Comparison of ENCODE assay signal across 8 mouse cellular contexts in genomic region chr4:132273166-132273565, GRCm38 (mm10). TPM values are rescaled to one million over a fixed set of nuclear protein-coding genes. Genes with fewer than 3 reads are reported as not detected.
DNase-seq lines count a peak whose midpoint lies in the region; ATAC-seq and TF ChIP-seq lines count a peak whose summit lies in the region.

No protein-coding gene starts in this region.

- H3K36me3 ChIP-seq in heart, embryonic 10.5 days, result no peaks in the 10 kb centered on the region
- no peaks in the 10 kb centered on the region for H3K36me3 ChIP-seq in stomach, embryonic 16.5 days (ENCODE audit: control insufficient read depth, insufficient read depth, low read length)

- TF ChIP-seq POLR2A in brain, embryonic 14.5 days (IDR thresholded peaks at IDR 0.05; ENCODE audit: borderline replicate concordance, extremely low read depth, insufficient read depth, insufficient read length, poor library complexity, severe bottlenecking), result no peak

- H3K27me3 ChIP-seq in heart, embryonic 10.5 days (ENCODE audit: insufficient read depth, poor library complexity, severe bottlenecking), result no peaks in the 10 kb centered on the region
- H3K27me3 ChIP-seq in stomach, embryonic 16.5 days (ENCODE audit: control insufficient read depth, insufficient read depth, low read length), result no peaks in the 10 kb centered on the region

- peak overlapping the region; percentile 87 for H3K4me3 ChIP-seq in heart, embryonic 10.5 days
- peak overlapping the region; percentile 75 for H3K4me3 ChIP-seq in stomach, embryonic 16.5 days (replicated peaks; ENCODE audit: low read length)

- peaks cover 16% of the 10 kb centered on the region; the same call in 1 of the 2 replicates for H3K4me1 ChIP-seq in heart, embryonic 10.5 days
- H3K4me1 ChIP-seq in stomach, embryonic 16.5 days (ENCODE audit: control insufficient read depth, insufficient read depth, low read length), result peaks cover 10% of the 10 kb centered on the region

- H3K9ac ChIP-seq in stomach, embryonic 16.5 days (ENCODE audit: low read length), result peak overlapping the region; percentile 93

- intact Hi-C loops in heart, postnatal 14 days (cut with DNase I), result no loop called here

- H3K4me2 ChIP-seq in stomach, embryonic 16.5 days (ENCODE audit: low read depth, low read length), result peak overlapping the region; percentile 85

- H3K27ac ChIP-seq in heart, embryonic 10.5 days, result 0 out of 2 replicates have a peak overlapping the region, but pooled peaks have one; percentile 94
- no peak overlapping the region for H3K27ac ChIP-seq in stomach, embryonic 16.5 days (ENCODE audit: low read length)

- WGBS in heart, embryonic 10.5 days, result 67% methylated on average over 2 of the region's 2 CpGs
- 55% methylated on average over 2 of the region's 2 CpGs for WGBS in stomach, embryonic 16.5 days

- TF ChIP-seq CTCF in brain, embryonic 14.5 days (IDR thresholded peaks at IDR 0.05; ENCODE audit: borderline replicate concordance, extremely low read depth, insufficient read depth, insufficient read length), result no peak

- no peak for DNase-seq in heart, embryonic 10.5 days (ENCODE audit: low spot score)
- no peak for DNase-seq in heart, postnatal 14 days
- peak; percentile 45 for DNase-seq in 3T3-L1 (ENCODE audit: low read depth, low spot score)
- DNase-seq in brain, embryonic 14.5 days (ENCODE audit: low read depth), result peak; percentile 11
- peak; percentile 53 for DNase-seq in kidney, postnatal 10 days
- DNase-seq in layer of hippocampus, adult 18-20 months (ENCODE audit: low spot score in 2 of 2), result no peak

- no peaks in the 10 kb centered on the region for H3K9me3 ChIP-seq in heart, embryonic 10.5 days
- H3K9me3 ChIP-seq in stomach, embryonic 16.5 days (replicated peaks; ENCODE audit: control insufficient read depth, low read length), result no peaks in the 10 kb centered on the region

- ATAC-seq in stomach, embryonic 16.5 days (ENCODE audit: insufficient read depth, low FRiP score), result no peak
- ATAC-seq in granulocyte monocyte progenitor cell, adult 5-6 weeks (replicated peaks; ENCODE audit: poor library complexity, severe bottlenecking), result no peak

RNA-seq across cellular contexts. Expression of gene Taf12, which starts 1.0 kb away (rescaled TPM):
- 42.4 and 52.5 TPM in 2 replicates for polyA plus RNA-seq in heart, embryonic 10.5 days (2016; fragmentation: Nextera tagmentation; extraction: Ambion mirVana)
- total RNA-seq in heart, postnatal 14 days (2021), result 10 to 100 TPM; 25.8 to 27.7 TPM
- 24.5 and 25.8 TPM in 2 replicates for polyA plus RNA-seq in brain, embryonic 14.5 days (2012; rRNA removed)
- polyA plus RNA-seq in stomach, embryonic 16.5 days (2015; fragmentation: Nextera tagmentation; extraction: Ambion mirVana), result 35.5 and 42.8 TPM in 2 replicates
- 23.1 and 25.5 TPM in 2 replicates for total RNA-seq in granulocyte monocyte progenitor cell, adult 5-6 weeks (2014; fragmentation: Nextera tagmentation)
- total RNA-seq in granulocyte monocyte progenitor cell, adult 5-6 weeks (2017), result 47.0 and 48.7 TPM in 2 replicates
- total RNA-seq in layer of hippocampus, adult 18-20 months (2021), result 10 to 100 TPM; 25.1 to 26.7 TPM

RNA-seq across cellular contexts. Expression of gene Gmeb1, which starts 11.8 kb away (rescaled TPM):
- 32.5 and 37.6 TPM in 2 replicates for polyA plus RNA-seq in heart, embryonic 10.5 days (2016; fragmentation: Nextera tagmentation; extraction: Ambion mirVana)
- total RNA-seq in heart, postnatal 14 days (2021), result 10 to 100 TPM; 12.7 to 13.9 TPM
- polyA plus RNA-seq in brain, embryonic 14.5 days (2012; rRNA removed), result 36.4 and 43.8 TPM in 2 replicates
- polyA plus RNA-seq in stomach, embryonic 16.5 days (2015; fragmentation: Nextera tagmentation; extraction: Ambion mirVana), result 25.6 and 28.7 TPM in 2 replicates
- 16.8 and 20.9 TPM in 2 replicates for total RNA-seq in granulocyte monocyte progenitor cell, adult 5-6 weeks (2014; fragmentation: Nextera tagmentation)
- 15.3 and 18.0 TPM in 2 replicates for total RNA-seq in granulocyte monocyte progenitor cell, adult 5-6 weeks (2017)
- 10 to 100 TPM; 21.4 to 23.4 TPM for total RNA-seq in layer of hippocampus, adult 18-20 months (2021)

RNA-seq across cellular contexts. Expression of gene Rab42, which starts 30.0 kb away (rescaled TPM):
- polyA plus RNA-seq in heart, embryonic 10.5 days (2016; fragmentation: Nextera tagmentation; extraction: Ambion mirVana), result 1.1 and 1.9 TPM in 2 replicates
- total RNA-seq in heart, postnatal 14 days (2021), result under 1 TPM; 0.39 to 0.76 TPM
- 0.66 and 0.82 TPM in 2 replicates for polyA plus RNA-seq in brain, embryonic 14.5 days (2012; rRNA removed)
- 1.5 and 2.2 TPM in 2 replicates for polyA plus RNA-seq in stomach, embryonic 16.5 days (2015; fragmentation: Nextera tagmentation; extraction: Ambion mirVana)
- 3.2 TPM in 1 of 2 replicates, not detected in the other for total RNA-seq in granulocyte monocyte progenitor cell, adult 5-6 weeks (2014; fragmentation: Nextera tagmentation)
- total RNA-seq in granulocyte monocyte progenitor cell, adult 5-6 weeks (2017), result not detected in 2 replicates
- 1 to 10 TPM; 1.2 to 2.5 TPM for total RNA-seq in layer of hippocampus, adult 18-20 months (2021)

RNA-seq across cellular contexts. Expression of gene Trnau1ap, which starts 56.2 kb away (rescaled TPM):
- 82.0 and 92.0 TPM in 2 replicates for polyA plus RNA-seq in heart, embryonic 10.5 days (2016; fragmentation: Nextera tagmentation; extraction: Ambion mirVana)
- total RNA-seq in heart, postnatal 14 days (2021), result 10 to 100 TPM; 21.6 to 24.6 TPM
- polyA plus RNA-seq in brain, embryonic 14.5 days (2012; rRNA removed), result 22.2 and 30.5 TPM in 2 replicates
- 56.8 and 62.6 TPM in 2 replicates for polyA plus RNA-seq in stomach, embryonic 16.5 days (2015; fragmentation: Nextera tagmentation; extraction: Ambion mirVana)
- total RNA-seq in granulocyte monocyte progenitor cell, adult 5-6 weeks (2014; fragmentation: Nextera tagmentation), result 29.7 and 36.3 TPM in 2 replicates
- total RNA-seq in granulocyte monocyte progenitor cell, adult 5-6 weeks (2017), result 37.8 and 54.9 TPM in 2 replicates
- total RNA-seq in layer of hippocampus, adult 18-20 months (2021), result 10 to 100 TPM; 21.9 to 22.0 TPM

Comparison
In these comparisons a context has a peak if more than half of its experiments do, and no peak if none do; other contexts are left out.
1. DNase-seq: peak in 3T3-L1 (single experiment), brain, embryonic 14.5 days (single experiment) and kidney, postnatal 10 days (single experiment); none in heart, embryonic 10.5 days (single experiment), heart, postnatal 14 days (0 of 2) and layer of hippocampus, adult 18-20 months (0 of 2).